Mouse (Mus musculus): ENCODE results near the gene Atp6v1g2. TPM values are rescaled to one million over a fixed set of nuclear protein-coding genes. Genes with fewer than 3 reads are reported as not detected.

The Atp6v1g2 gene
- polyA plus RNA-seq, 1 experiment, result 0.04 TPM

- Histone ChIP-seq H3K4me1 (ENCODE audit: control insufficient read depth) (peaks cover 8% of the 10 kb centered on the region), H3K36me3 (ENCODE audit: control insufficient read depth) (peaks cover 34% of the 10 kb centered on the region), H3K9me3 (ENCODE audit: control insufficient read depth, low read length) (no peaks in the 10 kb centered on the region), H3K4me3 (replicated peaks) (no peak overlapping the region), H3K27me3 (ENCODE audit: control insufficient read depth) (0 out of 2 replicates have a peak, but pooled peaks cover 2% of the 10 kb centered on the region)
- TF ChIP-seq GATA1 (IDR thresholded peaks at IDR 0.05; ENCODE audit: low read length) (no peak), TAL1 (IDR thresholded peaks at IDR 0.05; ENCODE audit: low read length) (no peak)
These were observed 14.8 kb upstream of the Atp6v1g2 start for GRCm38 (mm10) chr17:35218516-35219193.

- TF ChIP-seq GATA1 (IDR thresholded peaks at IDR 0.05; ENCODE audit: low read length), result no peak
- no peak for TF ChIP-seq TAL1 (IDR thresholded peaks at IDR 0.05; ENCODE audit: low read length)
- H3K36me3 ChIP-seq (ENCODE audit: control insufficient read depth), result peaks cover 36% of the 10 kb centered on the region
- H3K9me3 ChIP-seq (ENCODE audit: control insufficient read depth, low read length), result no peaks in the 10 kb centered on the region
- no peaks in the 10 kb centered on the region for H3K27me3 ChIP-seq (ENCODE audit: control insufficient read depth)
- peaks cover 8% of the 10 kb centered on the region for H3K4me1 ChIP-seq (ENCODE audit: control insufficient read depth)
- H3K4me3 ChIP-seq (replicated peaks), result no peak overlapping the region
These were observed 13.8 kb upstream of the Atp6v1g2 start for GRCm38 (mm10) chr17:35219601-35220041.

- TF ChIP-seq GATA1 (IDR thresholded peaks at IDR 0.05; ENCODE audit: low read length), result no peak
- no peak for TF ChIP-seq TAL1 (IDR thresholded peaks at IDR 0.05; ENCODE audit: low read length)
- Histone ChIP-seq H3K27me3 (ENCODE audit: control insufficient read depth) (no peaks in the 10 kb centered on the region), H3K9me3 (ENCODE audit: control insufficient read depth, low read length) (no peaks in the 10 kb centered on the region), H3K4me1 (ENCODE audit: control insufficient read depth) (peaks cover 8% of the 10 kb centered on the region), H3K36me3 (ENCODE audit: control insufficient read depth) (peaks cover 42% of the 10 kb centered on the region), H3K4me3 (replicated peaks) (no peak within 1 kb of the TSS)
These were observed 13.1 kb upstream of the Atp6v1g2 start, which contains the start of gene Gm16181 for GRCm38 (mm10) chr17:35220156-35220952. Gm16181 (plus strand) TSS chr17:35220834.

- H3K36me3 ChIP-seq (ENCODE audit: control insufficient read depth), result peaks cover 57% of the 10 kb centered on the region
- peaks cover 10% of the 10 kb centered on the region for H3K4me1 ChIP-seq (ENCODE audit: control insufficient read depth)
These were observed 11.2 kb upstream of the Atp6v1g2 start for GRCm38 (mm10) chr17:35222299-35222698.

GRCm38 (mm10) chr17:35224641-35225040 lies 8.8 kb upstream of the Atp6v1g2 start:
- peaks cover 3% of the 10 kb centered on the region for H3K4me1 ChIP-seq (ENCODE audit: control insufficient read depth)

More at GRCm38 (mm10) chr17:35222299-35222698, 11.2 kb upstream of the Atp6v1g2 start:
- Histone ChIP-seq H3K4me3 (replicated peaks) (no peak overlapping the region), H3K27me3 (ENCODE audit: control insufficient read depth) (no peaks in the 10 kb centered on the region), H3K9me3 (ENCODE audit: control insufficient read depth, low read length) (no peaks in the 10 kb centered on the region)
- TF ChIP-seq TAL1 (IDR thresholded peaks at IDR 0.05; ENCODE audit: low read length) (no peak), GATA1 (IDR thresholded peaks at IDR 0.05; ENCODE audit: low read length) (no peak)

GRCm38 (mm10) chr17:35225456-35225855 lies 8.0 kb upstream of the Atp6v1g2 start:
- Histone ChIP-seq H3K9me3 (ENCODE audit: control insufficient read depth, low read length) (no peaks in the 10 kb centered on the region), H3K4me1 (ENCODE audit: control insufficient read depth) (peaks cover 2% of the 10 kb centered on the region), H3K36me3 (ENCODE audit: control insufficient read depth) (peaks cover 78% of the 10 kb centered on the region), H3K4me3 (replicated peaks) (no peak overlapping the region), H3K27me3 (ENCODE audit: control insufficient read depth) (no peaks in the 10 kb centered on the region)
- TF ChIP-seq TAL1 (IDR thresholded peaks at IDR 0.05; ENCODE audit: low read length) (no peak), GATA1 (IDR thresholded peaks at IDR 0.05; ENCODE audit: low read length) (no peak)

More at GRCm38 (mm10) chr17:35224641-35225040, 8.8 kb upstream of the Atp6v1g2 start:
- no peak overlapping the region for H3K4me3 ChIP-seq (replicated peaks)
- no peaks in the 10 kb centered on the region for H3K27me3 ChIP-seq (ENCODE audit: control insufficient read depth)
- H3K36me3 ChIP-seq (ENCODE audit: control insufficient read depth), result peaks cover 79% of the 10 kb centered on the region
- H3K9me3 ChIP-seq (ENCODE audit: control insufficient read depth, low read length), result no peaks in the 10 kb centered on the region
- TF ChIP-seq TAL1 (IDR thresholded peaks at IDR 0.05; ENCODE audit: low read length) (no peak), GATA1 (IDR thresholded peaks at IDR 0.05; ENCODE audit: low read length) (no peak)

GRCm38 (mm10) chr17:35226561-35227046 lies 6.9 kb upstream of the Atp6v1g2 start:
- TF ChIP-seq TAL1 (IDR thresholded peaks at IDR 0.05; ENCODE audit: low read length), result no peak
- no peak for TF ChIP-seq GATA1 (IDR thresholded peaks at IDR 0.05; ENCODE audit: low read length)
- H3K27me3 ChIP-seq (ENCODE audit: control insufficient read depth), result no peaks in the 10 kb centered on the region
- no peaks in the 10 kb centered on the region for H3K9me3 ChIP-seq (ENCODE audit: control insufficient read depth, low read length)
- peaks cover 5% of the 10 kb centered on the region for H3K4me1 ChIP-seq (ENCODE audit: control insufficient read depth)
- no peak overlapping the region for H3K4me3 ChIP-seq (replicated peaks)
- peaks cover 79% of the 10 kb centered on the region for H3K36me3 ChIP-seq (ENCODE audit: control insufficient read depth)

GRCm38 (mm10) chr17:35231022-35231421 lies 2.4 kb upstream of the Atp6v1g2 start:
- H3K4me1 ChIP-seq (ENCODE audit: control insufficient read depth), result peaks cover 38% of the 10 kb centered on the region
- no peak overlapping the region for H3K4me3 ChIP-seq (replicated peaks)
- TF ChIP-seq TAL1 (IDR thresholded peaks at IDR 0.05; ENCODE audit: low read length) (no peak), GATA1 (IDR thresholded peaks at IDR 0.05; ENCODE audit: low read length) (no peak)
- H3K36me3 ChIP-seq (ENCODE audit: control insufficient read depth), result peaks cover 66% of the 10 kb centered on the region
- no peaks in the 10 kb centered on the region for H3K9me3 ChIP-seq (ENCODE audit: control insufficient read depth, low read length)
- H3K27me3 ChIP-seq (ENCODE audit: control insufficient read depth), result no peaks in the 10 kb centered on the region

- peaks cover 61% of the 10 kb centered on the region for H3K36me3 ChIP-seq (ENCODE audit: control insufficient read depth)
These were observed 1.4 kb upstream of the Atp6v1g2 start for GRCm38 (mm10) chr17:35232043-35232442.

More at GRCm38 (mm10) chr17:35232043-35232442, 1.4 kb upstream of the Atp6v1g2 start:
- Histone ChIP-seq H3K4me1 (ENCODE audit: control insufficient read depth) (peaks cover 48% of the 10 kb centered on the region), H3K27me3 (ENCODE audit: control insufficient read depth) (no peaks in the 10 kb centered on the region), H3K4me3 (replicated peaks) (peak overlapping the region; percentile 3), H3K9me3 (ENCODE audit: control insufficient read depth, low read length) (no peaks in the 10 kb centered on the region)
- TF ChIP-seq TAL1 (IDR thresholded peaks at IDR 0.05; ENCODE audit: low read length), result no peak

All from erythroblast, embryonic 14.5 days (primary cell).